Mouse (Mus musculus): ENCODE measurements at regions not wholly inside any gene's neighbourhood (a gene's known extent, or its start where the extent isn't known, plus 50 kb on each side); places are given as distances from the start of the nearest gene placed in this dataset.

DNA sequence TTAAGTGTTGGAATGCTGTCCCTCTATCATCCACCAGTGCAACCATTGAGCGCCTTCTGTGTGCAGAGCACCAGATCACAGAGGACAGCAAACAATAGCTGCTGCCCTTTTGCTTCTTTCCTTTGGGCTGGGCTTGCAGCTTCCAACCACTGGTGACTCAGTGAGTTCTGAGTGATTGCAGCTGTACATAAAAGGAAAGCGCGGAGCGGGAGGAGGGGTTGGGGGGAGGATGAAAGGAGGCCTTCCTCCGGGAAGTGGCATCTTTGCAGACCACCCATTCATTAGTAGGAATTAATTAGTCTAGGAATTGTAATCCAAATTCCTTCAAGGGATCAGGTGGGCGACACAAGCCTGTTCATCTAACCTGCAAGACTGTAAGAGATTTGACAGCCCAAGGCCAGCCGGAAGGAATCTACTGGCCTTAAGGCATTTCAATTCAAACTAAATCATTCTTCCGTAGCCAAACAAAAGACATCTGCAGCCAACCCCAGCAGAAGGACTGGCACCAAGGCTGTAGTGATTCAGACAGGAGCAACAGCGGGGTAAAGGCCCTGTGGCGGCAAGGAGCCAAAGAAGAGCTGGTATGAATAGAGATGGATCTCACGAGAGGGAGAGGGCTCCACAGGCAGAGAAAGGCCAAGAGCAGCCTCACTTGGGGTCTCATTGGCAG, 52.8 kb upstream of the Sgk1 start:
- no peak for DNase-seq (ENCODE audit: low read depth)

DNA sequence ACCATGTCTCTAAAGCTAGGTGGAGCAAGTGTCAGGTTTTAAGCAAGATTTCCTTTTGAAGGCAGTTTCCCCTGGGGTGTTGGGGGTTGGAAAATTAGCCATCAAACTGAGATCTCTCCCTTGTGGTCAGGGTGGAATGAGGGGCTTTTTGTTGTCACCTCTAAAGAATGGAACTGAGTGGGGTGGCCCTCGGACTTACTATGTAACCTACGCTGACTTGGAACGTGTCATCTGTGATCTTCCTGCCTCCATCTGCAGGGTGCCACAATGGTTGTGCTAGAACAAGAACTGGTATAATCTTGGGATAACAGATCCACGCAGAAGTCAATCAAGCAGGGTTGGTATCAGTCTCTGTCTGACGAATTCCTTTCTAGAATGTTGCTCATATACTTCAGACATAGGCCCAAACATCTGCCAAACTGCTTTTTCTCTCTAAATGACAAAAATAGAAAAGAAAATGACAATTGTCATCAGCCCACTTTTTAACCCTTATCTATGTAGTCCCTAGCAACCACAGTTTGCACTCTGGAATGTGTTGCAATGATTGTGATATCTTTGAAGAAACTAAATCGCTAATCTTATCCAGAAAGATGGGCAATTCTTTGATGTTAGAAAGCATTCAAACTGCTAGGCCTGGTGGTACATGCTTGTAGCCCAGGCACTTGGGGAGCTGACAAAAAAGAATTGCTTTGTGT, 50.8 kb upstream of the Sgk1 start:
- DNase-seq (ENCODE audit: low read depth): no peak
